Mouse (Mus musculus) ES-E14 (cell line): Measurements from ENCODE around the gene Wee2. TPM values are rescaled to one million over a fixed set of nuclear protein-coding genes. Genes with fewer than 3 reads are reported as not detected.

Experiments used
- DNase-seq: peaks from one replicate; pipeline ENCODE4 v3.0.0-alpha.2; 2013; ENCODE audit warnings: low read depth, low spot score
- H3K27ac ChIP-seq: 2 replicates; pipeline ENCODE4 v1.5.1; 2012; ENCODE audit warnings: low read depth, mild to moderate bottlenecking, low read length, moderate library complexity, mixed read lengths; ENCODE audit not compliant: poor library complexity, insufficient read depth, severe bottlenecking
- H3K36me3 ChIP-seq: 2 replicates; pipeline ENCODE4 v1.6.1; 2012; ENCODE audit warnings: mild to moderate bottlenecking, low read length, moderate library complexity, mixed read lengths; ENCODE audit not compliant: control insufficient read depth, poor library complexity, insufficient read depth, severe bottlenecking
- H3K4me1 ChIP-seq, 2 experiments: fragments of 150-350 bp in 1 of 2; sonication (generic) in 1 of 2; 2 replicates each; pipeline ENCODE4 v1.6.1; 2012; ENCODE audit warnings: low read length in 2 of 2, mild to moderate bottlenecking in 1 of 2, mixed read lengths in 1 of 2; ENCODE audit not compliant: control insufficient read depth in 2 of 2, insufficient read depth in 2 of 2, poor library complexity in 1 of 2
- H3K4me3 ChIP-seq, 2 experiments: fragments of 150-350 bp in 1 of 2; sonication (generic) in 1 of 2; 2 replicates each; pipeline ENCODE4 v1.5.1; 2012; ENCODE audit warnings: low read length in 2 of 2, low read depth in 1 of 2, mild to moderate bottlenecking in 1 of 2, mixed read lengths in 1 of 2; ENCODE audit not compliant: insufficient read depth in 1 of 2, poor library complexity in 1 of 2, severe bottlenecking in 1 of 2
- H3K9ac ChIP-seq: 2 replicates; pipeline ENCODE4 v1.6.1; 2012; ENCODE audit warnings: low read depth, mild to moderate bottlenecking, low read length, mixed read lengths; ENCODE audit not compliant: poor library complexity, insufficient read depth, severe bottlenecking
- H3K9me3 ChIP-seq: fragments of 150-350 bp; sonication (generic); 2 replicates; pipeline ENCODE4 v1.6.1; 2012; ENCODE audit warnings: low read depth, mild to moderate bottlenecking, low read length; ENCODE audit not compliant: control insufficient read depth, insufficient read depth
- CHD2 ChIP-seq: IDR thresholded peaks from 2 replicates; pipeline ENCODE4 v1.6.1; 2014; ENCODE audit warnings: mild to moderate bottlenecking, low read depth, low read length, inconsistent platforms
- HCFC1 ChIP-seq: IDR thresholded peaks from 2 replicates; pipeline ENCODE4 v1.6.1; 2012; ENCODE audit warnings: low read length, inconsistent platforms, borderline replicate concordance; ENCODE audit not compliant: insufficient read depth
- MAFK ChIP-seq: IDR thresholded peaks from 2 replicates; pipeline ENCODE4 v1.6.1; 2014; ENCODE audit warnings: mild to moderate bottlenecking, low read depth, low read length, inconsistent platforms; ENCODE audit not compliant: insufficient read depth
- ZC3H11A ChIP-seq: IDR thresholded peaks from 2 replicates; pipeline ENCODE4 v1.6.1; 2012; ENCODE audit warnings: low read depth, mild to moderate bottlenecking, inconsistent platforms, low read length, borderline replicate concordance
- ZNF384 ChIP-seq: IDR thresholded peaks from 2 replicates; pipeline ENCODE4 v1.6.1; 2012; ENCODE audit warnings: low read depth, low read length, inconsistent platforms
- in situ Hi-C, 2 experiments: fragments of 600-800 bp; cut with MboI; formaldehyde crosslinking; loops; one replicate each; pipeline ENCODE4 v1.15.1; 2025; ENCODE audit warnings: low sequenced_read_pairs in 2 of 2, inconsistent platforms in 1 of 2; ENCODE audit not compliant: unreplicated experiment in 2 of 2
- total RNA-seq: library from RNA; depleted of rRNA; stranded (reverse); fragments of 300-350 nt; gene quantifications from 2 replicates; pipeline ENCODE4 v1.2.3, GENCODE M21; 2012

Wee2 gene
- total RNA-seq, 1 experiment, result not detected

DNA sequence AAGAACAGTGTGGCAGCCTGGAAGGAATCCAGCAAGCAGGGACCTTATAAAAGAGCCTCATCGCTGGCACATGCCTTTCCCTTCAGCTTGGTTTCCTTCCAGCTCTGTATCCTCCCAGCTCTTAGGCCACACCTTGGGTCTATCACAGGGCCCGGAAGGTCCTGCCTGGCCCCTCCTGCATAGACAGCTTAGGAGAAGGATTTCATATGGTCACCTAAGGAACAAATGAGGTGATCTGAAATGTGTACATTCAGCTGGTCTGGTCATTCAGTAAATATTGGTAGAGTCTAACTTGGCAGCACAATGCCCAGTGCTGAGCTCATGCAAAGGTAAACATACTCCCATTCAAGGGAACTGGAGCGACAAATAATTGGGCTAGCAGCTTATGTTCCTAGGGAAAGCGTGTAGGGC is 9.4 kb upstream of the Wee2 start:
- Histone ChIP-seq H3K4me3 (no peak overlapping the region), H3K27ac (no peak overlapping the region), H3K4me1 (no peaks in the 10 kb centered on the region), H3K9ac (no peak overlapping the region), H3K9me3 (no peaks in the 10 kb centered on the region), H3K36me3 (no peaks in the 10 kb centered on the region)
- in situ Hi-C loops, result no loop called here
- no peak for TF ChIP-seq HCFC1
- no peak for TF ChIP-seq ZNF384
- no peak for TF ChIP-seq CHD2
- TF ChIP-seq ZC3H11A, result no peak
- no peak for DNase-seq

GRCm38 (mm10) chr6:40430251-40430650 is 8.6 kb upstream of the Wee2 start:
- no peak overlapping the region for H3K9ac ChIP-seq
- no peak overlapping the region for H3K4me3 ChIP-seq
- H3K4me1 ChIP-seq, result no peaks in the 10 kb centered on the region
- H3K9me3 ChIP-seq, result no peaks in the 10 kb centered on the region
- H3K27ac ChIP-seq, result no peak overlapping the region
- H3K36me3 ChIP-seq, result no peaks in the 10 kb centered on the region
- DNase-seq, result no peak
- TF ChIP-seq HCFC1 (no peak), ZNF384 (no peak)
- in situ Hi-C loops, result no loop called here

- Histone ChIP-seq H3K9ac (no peak overlapping the region), H3K36me3 (no peaks in the 10 kb centered on the region), H3K27ac (no peak overlapping the region), H3K9me3 (no peaks in the 10 kb centered on the region), H3K4me1 (no peaks in the 10 kb centered on the region), H3K4me3 (no peak overlapping the region)
- DNase-seq, result no peak
- in situ Hi-C loops, result no loop called here
- TF ChIP-seq MAFK, result no peak
- TF ChIP-seq ZNF384, result no peak
- no peak for TF ChIP-seq HCFC1
- TF ChIP-seq ZC3H11A, result no peak
- no peak for TF ChIP-seq CHD2
Measured at GRCm38 (mm10) chr6:40430878-40431277, 8.0 kb upstream of the Wee2 start.

- TF ChIP-seq HCFC1, result no peak
Measured at GRCm38 (mm10) chr6:40431356-40431755, 7.5 kb upstream of the Wee2 start.

DNA sequence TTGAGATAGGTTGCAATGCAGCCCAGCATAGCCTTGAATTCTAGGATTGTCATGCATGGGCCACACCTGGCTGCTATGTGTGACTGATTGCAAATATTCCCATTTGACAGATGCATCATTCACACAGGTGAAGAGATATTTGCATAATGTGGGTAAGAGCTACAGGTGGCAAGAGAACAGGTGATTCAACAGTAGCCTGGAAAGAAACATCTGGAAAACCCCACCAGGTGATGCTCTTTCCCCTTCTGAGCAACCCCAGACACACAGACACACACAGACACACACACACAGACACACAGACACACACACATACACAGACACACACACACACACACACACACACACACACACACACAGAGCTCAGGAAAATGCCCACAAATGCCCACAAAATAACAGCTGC is 7.1 kb upstream of the Wee2 start:
- H3K27ac ChIP-seq, result no peak overlapping the region
- TF ChIP-seq ZC3H11A, result no peak
- TF ChIP-seq HCFC1, result no peak
- TF ChIP-seq MAFK, result no peak
- no peak overlapping the region for H3K4me3 ChIP-seq
- H3K4me1 ChIP-seq, result no peaks in the 10 kb centered on the region
- no peak for DNase-seq
- no peak overlapping the region for H3K9ac ChIP-seq
- in situ Hi-C loops, result no loop called here
- H3K36me3 ChIP-seq, result no peaks in the 10 kb centered on the region
- no peaks in the 10 kb centered on the region for H3K9me3 ChIP-seq

More at GRCm38 (mm10) chr6:40431356-40431755, 7.5 kb upstream of the Wee2 start:
- no peak for DNase-seq
- Histone ChIP-seq H3K4me1 (no peaks in the 10 kb centered on the region), H3K4me3 (no peak overlapping the region), H3K9ac (no peak overlapping the region), H3K36me3 (no peaks in the 10 kb centered on the region), H3K9me3 (no peaks in the 10 kb centered on the region), H3K27ac (no peak overlapping the region)
- in situ Hi-C loops, result no loop called here
